Mouse (Mus musculus) adipocyte (in vitro differentiated cells): ENCODE data around the gene Dusp22.

Experiments
- DNase-seq: peaks from one replicate; pipeline ENCODE4 v3.0.0-alpha.2; 2016; ENCODE audit warnings: low spot score

Gene Dusp22

DNA sequence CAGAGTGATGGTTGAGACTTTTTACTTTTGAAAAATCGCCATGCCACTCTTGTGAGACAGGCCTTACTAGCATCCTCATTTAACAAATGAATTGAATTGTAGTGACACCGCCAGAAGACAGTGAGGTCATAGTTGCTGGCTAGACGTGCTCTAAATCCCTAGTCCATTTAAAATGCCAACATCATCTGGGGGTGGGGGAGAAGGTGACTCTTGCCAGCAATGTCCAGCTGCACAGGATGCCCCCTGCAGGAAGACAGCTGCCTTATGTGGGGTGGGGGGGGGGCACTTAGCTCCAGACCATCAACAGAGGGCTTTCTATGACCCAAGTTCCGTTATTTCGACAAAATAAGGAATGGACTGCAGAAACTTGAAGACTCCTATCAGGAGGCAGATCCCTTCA lies 56.8 kb downstream of the Dusp22 start:
- no peak for DNase-seq

DNA sequence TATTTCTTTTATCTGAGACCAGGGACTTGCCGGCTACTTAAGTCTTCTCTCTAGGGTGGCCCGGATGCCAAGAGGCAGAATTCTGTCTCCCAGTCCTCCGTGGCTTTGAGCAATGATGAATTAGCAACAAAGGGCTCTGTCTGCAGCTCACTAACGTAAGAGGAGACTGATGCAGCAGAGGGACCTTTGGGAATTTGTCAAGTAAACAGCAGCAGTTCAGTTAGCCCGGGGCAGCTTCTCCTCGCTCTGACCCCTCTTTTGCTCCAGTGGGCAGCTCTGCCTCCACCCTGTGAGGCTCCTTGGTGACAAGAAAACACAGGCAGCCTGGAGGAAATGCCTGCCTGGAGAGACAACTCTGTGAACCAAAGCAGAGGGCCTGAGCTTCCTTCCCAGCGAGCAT lies 62.8 kb downstream of the Dusp22 start:
- peak; percentile 75 for DNase-seq

DNA sequence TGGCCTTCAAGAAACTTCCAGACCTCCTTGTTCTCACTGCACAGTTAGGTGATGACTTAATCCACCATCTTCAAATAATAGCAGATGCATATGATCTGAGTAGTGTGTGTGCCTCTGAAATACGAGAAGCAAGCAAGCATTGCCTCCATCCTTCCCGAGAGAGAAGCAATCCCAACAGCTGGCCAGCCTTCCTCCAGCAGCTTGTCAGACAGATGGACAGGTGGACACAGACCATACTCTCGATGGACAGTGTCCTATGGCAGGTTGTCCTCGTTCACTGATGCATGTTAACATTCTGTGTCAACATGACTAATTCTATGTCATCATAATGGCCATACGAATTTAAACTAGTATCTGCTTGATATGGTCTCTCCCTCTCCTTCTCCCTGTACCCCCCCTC lies 63.5 kb downstream of the Dusp22 start:
- DNase-seq, result no peak

DNA sequence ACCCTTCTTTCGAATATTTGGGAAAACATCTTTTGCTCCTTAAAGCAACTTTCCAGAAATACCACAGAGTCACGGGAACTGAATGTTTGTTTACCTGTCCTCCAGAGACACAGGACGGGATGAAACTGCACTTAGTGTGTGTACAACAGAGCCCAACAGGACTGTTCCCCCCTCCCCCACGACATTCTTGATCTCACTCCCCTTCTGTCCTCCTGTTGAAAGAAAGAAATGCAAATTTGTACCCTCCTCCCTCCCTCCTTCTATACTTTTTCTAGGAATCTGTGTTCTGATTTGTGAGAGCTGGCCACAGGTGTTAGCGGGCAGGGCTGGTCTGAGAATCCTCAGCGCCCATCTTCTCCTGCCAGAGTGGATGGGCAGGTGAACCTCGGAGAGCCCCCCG lies 64.1 kb downstream of the Dusp22 start:
- no peak for DNase-seq

DNA sequence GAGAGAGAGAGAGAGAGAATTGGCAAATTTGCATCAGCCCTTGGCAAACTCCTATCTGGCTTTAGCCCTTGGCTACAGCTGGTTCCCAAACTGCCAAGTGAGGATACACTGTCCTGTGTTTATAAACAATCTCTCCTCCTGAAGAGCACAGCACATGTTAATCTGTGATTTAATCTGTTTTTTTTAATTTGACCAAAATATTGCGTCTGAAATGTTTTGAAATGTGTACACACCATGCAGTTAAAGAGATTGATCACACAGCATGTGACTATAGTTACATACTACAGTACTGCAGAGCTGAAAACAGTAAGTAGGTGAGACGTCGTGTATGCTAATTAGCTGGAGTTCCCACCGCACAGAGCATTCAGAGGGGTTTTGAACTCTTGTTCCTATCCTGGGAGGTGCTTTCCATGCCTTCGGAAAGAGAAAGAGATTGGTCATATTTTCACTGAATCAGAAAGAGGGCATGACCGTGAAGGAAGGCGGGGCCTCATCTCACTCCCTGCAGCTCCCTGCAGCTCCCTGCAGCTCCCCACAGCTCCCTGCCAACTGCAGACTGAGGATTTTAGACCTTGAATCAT lies 65.0 kb downstream of the Dusp22 start:
- peak; percentile 85 for DNase-seq

DNA sequence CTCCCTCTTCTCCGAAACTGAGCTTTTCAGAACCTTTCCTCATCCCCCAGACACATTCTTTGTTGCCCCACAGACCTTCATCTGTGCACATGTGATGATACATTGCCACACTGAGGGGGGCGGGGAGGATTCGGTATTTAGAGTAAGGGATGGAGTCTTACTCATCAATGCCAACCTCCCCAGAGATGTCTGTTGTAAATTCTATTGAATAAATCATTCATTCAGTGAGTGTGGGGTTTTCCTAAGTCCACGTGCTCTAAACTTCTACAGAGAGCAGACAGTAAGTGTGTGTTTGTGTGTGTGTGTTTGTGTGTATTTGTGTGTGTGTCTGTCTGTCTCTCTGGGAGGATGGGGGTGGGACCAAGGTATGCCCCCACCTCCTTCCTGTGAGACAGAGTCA lies 67.1 kb downstream of the Dusp22 start:
- DNase-seq, result peak; percentile 31

DNA sequence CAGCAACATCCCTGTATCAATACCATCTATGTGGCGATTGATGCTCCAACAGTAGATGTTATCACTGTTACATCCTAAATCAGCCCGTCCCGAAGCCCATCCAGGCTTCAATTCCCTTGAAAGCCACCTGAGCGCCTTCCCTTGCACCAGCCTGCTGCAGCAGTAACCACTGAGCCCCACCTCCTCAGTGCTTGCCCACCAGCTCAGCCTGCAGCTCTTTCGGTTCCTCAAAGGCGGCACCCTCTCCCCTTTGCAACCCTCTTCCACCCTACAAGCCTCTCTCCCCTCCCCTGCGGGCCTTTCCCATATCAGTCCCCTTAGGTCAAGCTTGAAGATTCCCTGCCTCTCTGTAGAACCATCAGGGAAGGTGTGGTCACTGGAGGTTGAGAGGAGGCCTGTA lies 68.4 kb downstream of the Dusp22 start:
- no peak for DNase-seq

DNA sequence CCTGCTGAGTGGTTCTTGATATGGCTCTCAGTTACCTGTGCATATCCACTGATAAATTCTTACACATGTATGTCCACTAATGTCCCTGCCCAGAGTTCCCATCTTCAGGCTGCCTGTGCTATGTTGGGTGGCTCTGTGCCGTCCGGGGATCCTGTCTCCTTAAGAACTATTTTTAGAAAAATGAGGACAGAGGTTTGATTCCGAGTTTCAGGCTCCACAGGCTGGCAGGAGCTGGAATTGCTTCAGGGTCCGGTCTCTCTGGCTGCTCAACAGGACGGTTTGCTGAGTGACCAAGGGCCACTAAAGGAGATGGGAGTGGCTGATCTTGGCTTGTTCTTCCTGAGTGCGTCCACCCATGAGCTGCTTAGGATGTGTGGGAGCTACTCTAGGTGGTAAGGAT lies 69.4 kb downstream of the Dusp22 start:
- peak; percentile 81 for DNase-seq

DNA sequence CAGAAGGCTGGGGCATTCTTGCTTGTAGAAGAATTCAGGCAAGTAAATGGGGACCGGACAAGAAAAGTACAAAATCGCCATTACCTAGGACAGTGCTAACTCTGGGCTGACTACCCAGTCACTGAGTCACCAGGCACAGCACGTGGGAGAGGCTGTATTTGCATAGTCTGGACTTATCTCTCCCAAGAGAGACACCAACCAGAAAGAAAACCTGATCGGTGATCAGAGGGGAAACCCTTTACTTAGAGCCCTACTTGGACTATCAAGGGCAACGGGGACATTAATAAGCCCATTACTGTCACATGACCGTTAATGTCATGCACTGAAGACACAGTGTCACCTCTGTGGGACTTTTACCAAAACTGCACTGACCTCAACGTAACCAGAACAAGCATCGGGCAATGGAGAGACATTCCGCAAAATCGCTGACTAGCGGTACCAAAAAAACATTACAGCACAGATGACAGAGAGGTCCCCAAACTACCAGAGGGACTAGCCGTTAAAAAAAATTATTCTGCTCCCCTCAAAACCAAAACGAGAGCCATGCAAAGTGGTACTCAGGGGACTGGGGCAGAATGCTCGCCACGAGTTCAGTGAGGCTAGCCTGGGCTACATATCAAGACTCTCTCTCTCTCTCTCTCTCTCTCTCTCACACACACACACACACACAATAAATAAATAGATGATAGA lies 70.5 kb downstream of the Dusp22 start:
- no peak for DNase-seq

DNA sequence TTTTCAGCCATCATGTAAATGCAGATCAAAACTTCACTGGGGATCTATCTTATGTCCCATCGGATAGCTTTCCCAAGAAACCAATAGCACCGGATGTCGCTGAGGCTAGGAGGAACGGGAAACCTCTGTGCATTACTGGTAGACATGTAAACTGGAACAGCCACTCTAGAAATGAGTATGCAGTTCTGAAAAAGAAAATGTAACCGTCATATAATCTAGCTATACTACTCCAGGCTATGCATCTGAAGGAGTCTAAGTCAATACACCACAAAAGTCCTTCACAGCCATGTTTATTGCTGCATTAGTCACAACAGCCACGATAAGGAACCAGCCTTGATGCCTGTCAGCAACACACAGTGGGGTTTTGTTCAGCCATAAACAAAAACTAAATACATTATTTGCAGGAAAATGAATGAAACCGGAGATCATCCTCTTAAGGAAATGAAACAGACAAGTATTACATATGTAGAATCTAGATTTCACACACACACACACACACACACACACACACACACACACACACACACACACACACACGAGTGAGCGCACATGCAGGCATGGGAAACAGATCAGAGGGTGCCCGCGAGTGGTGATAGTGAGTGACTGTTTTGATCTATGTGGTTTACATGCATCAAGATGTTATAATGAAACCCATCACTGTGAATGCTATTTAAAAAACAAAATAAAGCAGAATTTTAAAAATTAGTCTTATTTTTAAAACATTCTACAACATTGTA lies 73.1 kb downstream of the Dusp22 start:
- DNase-seq, result no peak

DNA sequence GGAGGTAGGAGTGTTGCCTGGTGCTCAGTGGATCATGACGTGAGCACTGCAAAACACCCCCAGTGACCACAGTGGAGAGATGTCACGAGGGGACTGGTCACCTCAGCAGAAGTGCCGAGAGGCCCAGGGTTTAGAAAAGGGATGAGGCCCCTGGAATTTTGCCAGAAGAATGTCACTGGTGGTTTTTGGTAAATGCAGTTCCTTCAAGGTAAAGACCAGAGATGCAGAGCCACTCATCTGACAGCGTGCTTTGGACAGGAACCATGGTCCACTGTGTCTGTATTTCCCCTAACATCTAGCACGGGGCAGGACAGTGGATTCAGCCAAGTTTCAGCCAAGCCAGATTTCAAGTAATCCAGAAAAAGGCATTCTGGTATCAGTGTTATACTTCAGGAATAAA lies 76.9 kb downstream of the Dusp22 start:
- no peak for DNase-seq

DNA sequence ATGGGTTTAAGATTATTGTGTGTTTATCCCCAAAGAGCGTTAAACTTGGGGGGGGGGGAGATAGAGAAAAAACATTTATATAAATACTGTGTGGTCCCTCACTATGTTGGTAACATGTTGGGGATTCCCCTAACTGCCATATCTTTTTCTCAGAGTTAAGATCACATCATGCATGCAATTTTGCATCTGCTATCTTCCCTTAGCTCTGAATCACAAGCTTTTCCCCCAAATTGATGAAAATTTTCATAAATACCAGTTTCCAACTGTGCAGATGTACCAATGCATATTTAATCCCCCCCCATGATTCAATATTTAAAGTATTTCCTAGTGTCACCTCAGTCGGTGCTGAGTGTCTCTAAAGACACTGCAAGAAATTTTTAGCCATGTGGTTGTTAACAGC lies 77.5 kb downstream of the Dusp22 start:
- no peak for DNase-seq

DNA sequence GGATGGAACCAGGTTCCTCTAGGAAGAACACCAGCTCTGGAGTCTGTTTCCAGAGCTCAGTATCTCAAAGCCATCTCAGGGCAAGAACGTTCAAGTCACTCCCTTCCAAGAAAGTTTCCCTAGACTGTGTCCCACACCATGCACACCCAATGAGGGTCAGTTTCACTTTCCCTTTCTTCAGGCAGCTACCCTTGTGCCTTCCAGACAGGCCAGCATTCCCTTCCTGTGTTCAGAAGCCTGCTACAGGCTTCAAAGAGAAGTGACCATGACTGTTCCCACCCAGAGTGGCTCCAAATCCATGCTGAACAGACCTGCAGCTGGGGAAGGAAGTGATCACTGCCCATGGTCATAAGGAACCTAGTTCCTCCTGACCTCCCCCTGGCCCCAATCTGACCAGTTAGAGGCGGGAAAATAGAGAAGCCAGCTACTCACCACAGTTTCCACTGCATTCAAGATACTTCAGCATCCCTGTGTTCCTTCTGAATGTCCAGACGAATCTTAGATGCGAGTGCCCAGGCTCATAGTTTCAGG lies 78.6 kb downstream of the Dusp22 start:
- DNase-seq, result no peak

DNA sequence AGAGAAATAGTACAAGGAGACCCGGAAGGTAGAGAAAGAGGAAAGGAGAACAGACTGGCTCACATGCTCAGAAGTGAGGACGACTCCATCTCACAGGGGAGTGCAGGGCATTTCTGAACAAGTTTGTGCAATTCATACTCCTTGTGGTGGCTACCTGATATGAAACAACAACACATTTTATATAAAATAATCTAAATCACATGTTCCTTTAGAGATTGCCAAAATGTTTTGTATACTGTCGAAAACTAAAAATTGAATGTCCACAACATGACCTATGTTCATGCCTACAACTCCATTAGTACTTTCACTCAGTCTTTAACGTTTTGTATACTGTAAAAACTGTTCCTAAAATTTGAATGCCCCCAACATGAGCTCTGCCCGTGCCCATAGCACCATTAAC lies 81.4 kb downstream of the Dusp22 start:
- no peak for DNase-seq

DNA sequence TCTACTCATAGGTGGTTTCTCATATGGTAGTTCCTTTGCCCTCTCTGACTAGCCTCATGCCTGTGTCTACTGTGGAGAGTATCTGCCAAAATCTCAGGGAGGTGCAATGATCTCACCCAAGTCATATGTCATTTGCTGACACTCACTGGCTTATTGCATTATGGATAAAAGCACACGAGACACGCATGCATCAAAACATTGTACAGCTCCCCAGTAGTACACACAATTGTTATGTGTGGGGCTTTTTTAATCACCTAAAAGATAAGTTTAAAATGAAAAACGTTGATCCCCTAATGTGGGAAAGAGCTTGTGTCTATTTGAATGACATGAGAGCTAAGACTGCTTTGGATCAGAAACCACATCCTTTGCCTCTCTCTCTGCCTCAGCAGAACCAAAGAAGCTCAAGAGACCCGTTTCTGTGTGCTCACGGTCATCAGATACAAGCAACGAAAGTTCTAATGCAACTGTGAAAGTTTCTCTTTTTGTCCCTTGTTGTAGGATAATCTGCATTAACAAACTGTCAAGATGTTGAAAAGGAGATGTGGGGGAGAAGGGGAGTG lies 82.7 kb downstream of the Dusp22 start:
- DNase-seq, result no peak

DNA sequence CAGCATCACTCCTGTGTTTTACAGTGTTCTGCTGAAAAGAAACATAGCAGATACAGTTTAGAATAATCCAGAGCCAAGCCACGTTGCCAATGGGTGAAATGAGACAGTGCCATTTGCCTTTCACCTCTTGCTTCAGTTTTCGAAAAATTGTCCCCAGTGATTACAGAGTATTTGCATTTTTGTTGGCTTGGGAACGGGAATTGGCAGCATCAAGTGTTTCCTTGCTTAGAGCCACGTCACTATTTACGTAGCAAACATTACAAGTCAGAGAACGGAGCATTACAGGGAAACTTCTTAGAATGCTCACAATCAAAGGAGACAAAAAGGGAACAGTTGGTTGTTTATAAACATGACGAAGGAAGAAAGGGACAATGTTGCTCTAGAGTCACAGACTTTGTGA lies 85.3 kb downstream of the Dusp22 start:
- peak; percentile 82 for DNase-seq

DNA sequence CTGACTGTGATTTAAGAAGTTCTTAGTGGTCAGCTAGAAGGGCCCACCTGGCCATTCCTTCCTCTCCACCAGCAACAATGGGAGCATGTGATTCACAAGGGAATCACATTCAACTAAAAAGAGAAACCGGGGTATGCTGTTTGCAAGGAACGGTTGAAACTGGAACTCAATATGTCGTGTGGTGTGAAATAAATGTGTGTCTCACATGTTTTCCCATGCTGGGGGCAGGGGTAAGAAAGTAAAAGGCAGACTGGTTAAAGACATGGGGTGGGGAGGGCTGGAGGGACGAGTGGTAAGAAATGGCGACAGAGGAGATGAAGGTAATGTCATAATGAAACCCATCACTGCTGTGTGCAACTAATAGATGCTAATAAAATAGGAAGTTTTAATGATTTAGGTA lies 87.3 kb downstream of the Dusp22 start:
- DNase-seq, result no peak

DNA sequence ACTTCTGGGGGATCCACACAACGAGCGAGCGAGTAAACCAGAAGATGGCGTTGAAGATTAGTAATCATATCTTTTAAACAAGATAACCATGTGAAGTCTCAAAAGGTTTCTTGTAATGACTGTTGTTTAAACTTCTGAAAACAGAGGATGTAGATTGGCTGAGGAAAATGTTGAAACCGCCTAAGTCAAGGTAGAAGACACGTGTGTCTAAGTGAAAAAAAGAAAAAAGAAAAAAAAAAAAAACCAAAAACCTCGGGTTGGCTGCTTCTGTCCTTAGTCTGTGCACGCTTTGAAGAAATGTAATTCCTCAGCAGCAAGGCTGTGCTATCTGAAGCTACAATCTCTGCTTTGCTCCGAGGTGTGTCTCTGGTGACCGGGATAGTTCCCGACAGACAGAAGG lies 87.7 kb downstream of the Dusp22 start:
- DNase-seq, result no peak

DNA sequence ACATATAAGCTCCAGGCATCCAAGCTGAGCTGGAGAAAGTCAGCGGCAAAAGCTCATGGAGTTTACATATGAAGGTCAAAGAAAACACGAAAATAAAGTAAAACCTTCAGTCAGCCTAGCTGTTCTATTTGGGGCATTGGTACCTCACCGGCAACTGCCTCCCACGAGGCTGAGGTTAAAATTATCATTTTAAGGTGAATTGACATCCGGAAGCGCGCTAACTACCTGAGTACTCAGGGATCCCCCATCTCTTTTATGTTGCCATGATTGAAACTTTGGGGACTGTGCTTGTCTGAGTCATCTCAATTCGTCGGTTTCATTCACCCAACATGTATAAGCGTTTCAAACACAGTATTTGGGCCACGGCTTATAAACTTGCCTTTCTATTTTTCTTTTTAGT lies 88.5 kb downstream of the Dusp22 start:
- no peak for DNase-seq

DNA sequence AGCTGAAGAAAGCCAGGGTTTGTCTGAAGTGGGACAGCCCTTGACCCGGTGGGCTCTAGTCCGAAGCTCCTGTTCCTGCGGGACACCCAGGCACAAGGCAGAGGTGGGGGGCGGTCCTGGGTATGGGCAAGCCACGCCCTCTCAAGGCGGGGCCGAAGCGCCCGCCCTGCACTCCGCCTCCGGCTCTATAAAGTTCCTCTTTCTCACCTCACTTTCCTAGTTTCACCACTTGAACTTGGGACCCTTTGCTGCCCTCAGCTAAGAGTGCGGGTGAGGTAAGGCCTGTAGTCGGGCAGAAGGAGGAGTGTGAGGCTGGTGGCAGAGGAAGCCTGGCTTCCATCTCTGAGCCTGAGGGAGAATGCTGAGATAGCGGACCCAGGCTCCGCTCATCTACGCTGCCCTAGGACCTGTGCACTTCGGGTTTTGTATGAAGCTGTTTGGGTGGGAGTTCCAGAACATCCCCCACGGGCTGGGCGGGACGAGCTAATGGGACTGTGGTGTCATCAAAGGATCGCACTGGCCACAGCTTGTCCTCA lies 89.3 kb downstream of the Dusp22 start, which contains the start of gene Irf4:
Irf4 (plus strand) TSS at position 206 of the 536 bp plus-strand sequence.
- DNase-seq, result no peak

DNA sequence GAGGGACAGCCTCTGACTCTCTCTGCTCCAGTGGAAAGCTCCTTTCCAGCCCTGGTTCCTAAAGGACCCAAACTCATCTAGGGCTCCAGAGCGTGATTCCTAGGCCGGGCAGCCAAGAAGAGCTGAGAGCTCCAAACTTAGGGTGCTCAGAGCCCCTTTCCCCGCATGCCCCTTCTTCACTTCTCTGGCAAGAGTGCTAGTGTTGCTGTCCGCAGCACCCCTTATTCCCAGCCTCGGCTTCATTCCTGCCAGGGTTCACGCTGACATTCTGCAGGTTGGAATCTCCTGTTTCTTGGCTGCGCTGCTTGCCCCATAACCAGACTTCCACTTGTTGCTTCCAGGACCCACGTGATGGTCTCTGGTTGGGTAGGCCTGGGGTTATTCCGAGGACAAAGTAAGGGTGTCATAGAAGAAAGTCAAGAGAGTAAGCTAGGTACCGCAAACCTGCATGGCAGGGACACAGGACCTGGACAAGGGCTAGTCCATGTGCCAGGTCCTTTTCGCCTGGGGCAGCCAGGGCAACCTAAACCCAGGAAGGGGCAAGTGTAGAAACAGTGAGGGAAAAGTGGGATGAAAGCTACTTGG lies 89.8 kb downstream of the Dusp22 start:
- DNase-seq, result peak; percentile 15
